Mouse (Mus musculus): Measurements from ENCODE around the gene Gm2244. TPM values are rescaled to one million over a fixed set of nuclear protein-coding genes. Genes with fewer than 3 reads are reported as not detected.

Gm2244 gene
- polyA plus RNA-seq (2012; ENCODE audit: low replicate concordance) = not detected in 2 replicates

DNA sequence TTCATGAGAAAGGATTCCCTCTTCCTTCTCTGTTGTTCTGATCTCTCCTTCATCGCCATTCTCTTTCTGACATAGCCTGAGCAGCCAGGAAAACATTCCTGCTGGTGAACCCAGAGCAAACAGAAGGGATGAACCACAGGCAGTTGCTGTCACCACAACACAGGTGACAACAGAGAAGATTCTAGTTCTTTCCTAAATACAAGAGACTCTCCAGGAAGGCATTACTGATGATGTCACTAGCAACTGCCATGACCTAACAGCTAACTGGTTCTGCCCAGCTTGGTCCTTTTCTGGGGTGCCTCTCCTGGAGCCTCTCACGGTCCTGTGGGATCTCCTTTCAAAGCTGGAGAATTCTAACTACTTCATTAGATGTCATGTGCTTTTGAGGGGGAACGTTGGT is at the start of gene Gm2244:
TSS of gene Gm2244 (minus strand) at position 101 of the 400 bp plus-strand sequence.

DNA sequence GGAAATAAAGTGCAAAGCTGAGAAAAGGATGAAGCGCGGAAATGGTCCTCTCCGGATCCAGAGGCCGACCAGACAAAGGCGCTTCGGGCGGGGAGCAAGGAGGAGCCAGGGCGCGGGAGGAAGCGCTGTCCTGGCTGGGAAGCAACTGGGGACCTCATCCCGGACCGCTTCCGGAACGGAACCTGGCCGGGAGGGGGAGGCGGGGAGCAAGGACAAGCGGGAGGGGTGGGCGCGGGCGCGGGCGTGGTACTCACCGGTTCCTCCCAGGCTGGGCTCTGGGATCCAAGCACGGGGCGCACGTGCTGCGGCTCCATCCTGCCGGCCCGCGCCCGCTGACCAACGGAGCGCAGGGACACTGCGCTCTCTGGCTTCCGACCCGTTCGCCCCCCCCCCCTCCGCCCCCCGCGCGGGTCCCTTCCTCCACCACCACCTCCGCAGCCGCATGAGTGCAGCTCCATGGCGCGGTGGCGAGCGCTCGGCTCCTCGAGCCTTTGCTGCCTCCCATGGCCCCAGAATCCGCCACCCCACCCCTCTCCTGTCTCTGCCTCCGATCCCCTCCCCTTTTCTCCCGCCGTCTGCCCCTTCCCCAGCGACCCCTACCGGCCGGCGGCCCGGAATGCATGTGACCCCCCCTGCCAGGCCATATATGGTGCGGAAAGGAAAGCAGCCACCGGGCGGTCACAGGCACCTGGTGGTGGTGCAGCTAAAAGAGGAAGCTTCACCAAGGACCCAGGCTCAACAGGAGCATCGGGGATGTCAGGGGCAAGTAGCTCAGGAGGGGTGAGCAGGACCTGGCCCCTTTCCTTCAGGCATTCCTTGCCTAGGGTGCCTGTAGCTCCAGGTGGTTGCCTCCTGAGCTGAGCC is 35.3 kb upstream of the Gm2244 start, which contains the start of gene Gm2237:
TSS of gene Gm2237 (minus strand) at position 332 of the 864 bp plus-strand sequence.

Other genes starting within 250 kb of the Gm2244 start
- 12.1 and 35.5 TPM in 2 replicates for gene Gm21738, start 131.0 kb downstream of the Gm2244 start, polyA plus RNA-seq (2012; ENCODE audit: low replicate concordance)
- gene Gm2237, start 35.2 kb upstream of the Gm2244 start, polyA plus RNA-seq (2012; ENCODE audit: low replicate concordance) = not detected in 2 replicates
- not detected in 2 replicates for gene Gm5458, start 52.6 kb upstream of the Gm2244 start, polyA plus RNA-seq (2012; ENCODE audit: low replicate concordance)
- gene Nid2, start 201.3 kb upstream of the Gm2244 start, polyA plus RNA-seq (2012; ENCODE audit: low replicate concordance) = 2.4 and 2.9 TPM in 2 replicates